Mouse (Mus musculus): Measurements from ENCODE around the gene Gan. TPM values are rescaled to one million over a fixed set of nuclear protein-coding genes. Genes with fewer than 3 reads are reported as not detected.

Gene Gan
- total and polyA plus RNA-seq, 3 experiments, result 1.5 to 2.9 (median 2.8) TPM

- no peak for DNase-seq (ENCODE audit: extremely low read depth)
- dilution Hi-C loops (cut with MboI; ENCODE audit: extremely low pct_ligation_motif_present, extremely low pct_unique_long_range_greater_than_20kb, low sequenced_read_pairs), result no loop called here
Measured at GRCm38 (mm10) chr8:117241848-117242247, 83.9 kb downstream of the Gan start.

GRCm38 (mm10) chr8:117242286-117242685 lies 84.4 kb downstream of the Gan start:
- H3K4me3 ChIP-seq (replicated peaks in 1 of 3; ENCODE audit: low read depth in 2 of 3, low read length in 2 of 3, poor library complexity in 1 of 3), result no peak overlapping the region
- DNase-seq (ENCODE audit: extremely low read depth), result no peak
- H3K4me1 ChIP-seq (ENCODE audit: control insufficient read depth in 1 of 2, insufficient read depth in 2 of 2), result peaks cover 3 to 15% of the 10 kb centered on the region in 2 experiments; a peak in 3 of 4 replicates
- H3K36me3 ChIP-seq (replicated peaks in 1 of 2; ENCODE audit: control insufficient read depth in 1 of 2, insufficient read depth in 1 of 2, low read length in 1 of 2), result no peaks in the 10 kb centered on the region
- H3K9me3 ChIP-seq (replicated peaks; ENCODE audit: low read length), result no peaks in the 10 kb centered on the region
- TF ChIP-seq JUND (conservative IDR thresholded peaks at IDR 0.05; ENCODE audit: low read depth, low read length) (no peak), E2F4 (IDR thresholded peaks at IDR 0.05; ENCODE audit: insufficient replicate concordance, low read depth, low read length) (no peak), NRF1 (IDR thresholded peaks at IDR 0.05; ENCODE audit: low read depth, low read length) (no peak), EP300 (IDR thresholded peaks at IDR 0.05; ENCODE audit: low read length) (no peak), KAT2A (IDR thresholded peaks at IDR 0.05; ENCODE audit: insufficient replicate concordance, low read length) (no peak), ZMIZ1 (IDR thresholded peaks at IDR 0.05; ENCODE audit: low read depth, low read length) (no peak), ZC3H11A (IDR thresholded peaks at IDR 0.05; ENCODE audit: low read depth, low read length) (no peak), POLR2A (IDR thresholded peaks at IDR 0.05; ENCODE audit: low read depth, low read length) (no peak), RCOR1 (conservative IDR thresholded peaks at IDR 0.05; ENCODE audit: low read depth, low read length) (no peak), ELF1 (IDR thresholded peaks at IDR 0.05; ENCODE audit: low read depth, low read length) (no peak), SMC3 (IDR thresholded peaks at IDR 0.05; ENCODE audit: low read depth, low read length) (no peak)
- H3K79me2 ChIP-seq (replicated peaks; ENCODE audit: control insufficient read depth, extremely low read depth, insufficient read depth, poor library complexity, severe bottlenecking), result no peaks in the 10 kb centered on the region
- no peaks in the 10 kb centered on the region for H3K27me3 ChIP-seq (replicated peaks)
- dilution Hi-C loops (cut with MboI; ENCODE audit: extremely low pct_ligation_motif_present, extremely low pct_unique_long_range_greater_than_20kb, low sequenced_read_pairs) (no loop called here), in situ Hi-C loops (cut with MboI; ENCODE audit: low pct_ligation_motif_present, low pct_unique_long_range_greater_than_20kb, low sequenced_read_pairs) (no loop called here)
- H3K9ac ChIP-seq (ENCODE audit: insufficient read depth, low read depth), result no peak overlapping the region
- H3K27ac ChIP-seq (ENCODE audit: insufficient read depth, low read depth), result no peak overlapping the region
- H3K4me2 ChIP-seq (ENCODE audit: insufficient read depth, low read depth, poor library complexity, severe bottlenecking), result no peak overlapping the region

More at GRCm38 (mm10) chr8:117241848-117242247, 83.9 kb downstream of the Gan start:
- H3K9ac ChIP-seq (ENCODE audit: insufficient read depth, low read depth), result no peak overlapping the region
- in situ Hi-C loops (cut with MboI; ENCODE audit: low pct_ligation_motif_present, low pct_unique_long_range_greater_than_20kb, low sequenced_read_pairs), result no loop called here
- H3K27ac ChIP-seq (ENCODE audit: insufficient read depth, low read depth), result no peak overlapping the region
- TF ChIP-seq MAX (IDR thresholded peaks at IDR 0.05; ENCODE audit: low read length), result no peak
- no peak for TF ChIP-seq RAD21 (IDR thresholded peaks at IDR 0.05; ENCODE audit: low read depth, low read length)
- H3K4me3 ChIP-seq (replicated peaks in 1 of 3; ENCODE audit: low read depth in 2 of 3, low read length in 2 of 3, poor library complexity in 1 of 3), result no peak overlapping the region
- no peak overlapping the region for H3K4me2 ChIP-seq (ENCODE audit: insufficient read depth, low read depth, poor library complexity, severe bottlenecking)
- H3K79me2 ChIP-seq (replicated peaks; ENCODE audit: control insufficient read depth, extremely low read depth, insufficient read depth, poor library complexity, severe bottlenecking), result no peaks in the 10 kb centered on the region
- H3K27me3 ChIP-seq (replicated peaks), result no peaks in the 10 kb centered on the region
- no peaks in the 10 kb centered on the region for H3K9me3 ChIP-seq (replicated peaks; ENCODE audit: low read length)
- peaks cover 3 to 15% of the 10 kb centered on the region in 2 experiments; a peak in 3 of 4 replicates for H3K4me1 ChIP-seq (ENCODE audit: control insufficient read depth in 1 of 2, insufficient read depth in 2 of 2)
- H3K36me3 ChIP-seq (replicated peaks in 1 of 2; ENCODE audit: control insufficient read depth in 1 of 2, insufficient read depth in 1 of 2, low read length in 1 of 2), result no peaks in the 10 kb centered on the region

GRCm38 (mm10) chr8:117244601-117245000 lies 86.7 kb downstream of the Gan start:
- TF ChIP-seq ZKSCAN1 (IDR thresholded peaks at IDR 0.05; ENCODE audit: borderline replicate concordance, low read depth, low read length), result no peak
- no peak for TF ChIP-seq SMC3 (IDR thresholded peaks at IDR 0.05; ENCODE audit: low read depth, low read length)
- no peak for TF ChIP-seq NRF1 (IDR thresholded peaks at IDR 0.05; ENCODE audit: low read depth, low read length)
- no peak for TF ChIP-seq ZNF384 (IDR thresholded peaks at IDR 0.05; ENCODE audit: low read depth, low read length)
- no peak for TF ChIP-seq CHD1 (IDR thresholded peaks at IDR 0.05; ENCODE audit: low read depth, low read length)
- TF ChIP-seq ETS1 (conservative IDR thresholded peaks at IDR 0.05; ENCODE audit: low read depth, low read length), result no peak
- TF ChIP-seq JUND (conservative IDR thresholded peaks at IDR 0.05; ENCODE audit: low read depth, low read length), result no peak
- no peak for TF ChIP-seq RAD21 (IDR thresholded peaks at IDR 0.05; ENCODE audit: low read depth, low read length)
- no peaks in the 10 kb centered on the region for H3K36me3 ChIP-seq (replicated peaks in 1 of 2; ENCODE audit: control insufficient read depth in 1 of 2, insufficient read depth in 1 of 2, low read length in 1 of 2)
- no peaks in the 10 kb centered on the region for H3K9me3 ChIP-seq (replicated peaks; ENCODE audit: low read length)
- no peak overlapping the region for H3K9ac ChIP-seq (ENCODE audit: insufficient read depth, low read depth)
- in situ Hi-C loops (cut with MboI; ENCODE audit: low pct_ligation_motif_present, low pct_unique_long_range_greater_than_20kb, low sequenced_read_pairs) (no loop called here), dilution Hi-C loops (cut with MboI; ENCODE audit: extremely low pct_ligation_motif_present, extremely low pct_unique_long_range_greater_than_20kb, low sequenced_read_pairs) (no loop called here)
- no peak overlapping the region for H3K4me2 ChIP-seq (ENCODE audit: insufficient read depth, low read depth, poor library complexity, severe bottlenecking)
- H3K27ac ChIP-seq (ENCODE audit: insufficient read depth, low read depth), result no peak overlapping the region
- no peak overlapping the region for H3K4me3 ChIP-seq (replicated peaks in 1 of 3; ENCODE audit: low read depth in 2 of 3, low read length in 2 of 3, poor library complexity in 1 of 3)
- DNase-seq (ENCODE audit: extremely low read depth), result no peak
- H3K79me2 ChIP-seq (replicated peaks; ENCODE audit: control insufficient read depth, extremely low read depth, insufficient read depth, poor library complexity, severe bottlenecking), result no peaks in the 10 kb centered on the region
- no peaks in the 10 kb centered on the region for H3K27me3 ChIP-seq (replicated peaks)
- H3K4me1 ChIP-seq (ENCODE audit: control insufficient read depth in 1 of 2, insufficient read depth in 2 of 2), result peaks cover 3 to 15% of the 10 kb centered on the region in 2 experiments; a peak in 3 of 4 replicates

All from CH12.LX (cell line).